Mouse (Mus musculus): ENCODE results near the gene Mfap1b.

- TF ChIP-seq POLR2A (IDR thresholded peaks at IDR 0.05; ENCODE audit: borderline replicate concordance, low read depth, low read length), result no peak
- TF ChIP-seq CTCF (IDR thresholded peaks at IDR 0.05; ENCODE audit: low read depth, low read length), result no peak
Observed at GRCm38 (mm10) chr2:121412843-121413386, 61.0 kb downstream of the Mfap1b start.

Data from bone marrow macrophage, adult 2 months (primary cell).